Mouse (Mus musculus): ENCODE measurements around the gene 4933425L06Rik.

DNA sequence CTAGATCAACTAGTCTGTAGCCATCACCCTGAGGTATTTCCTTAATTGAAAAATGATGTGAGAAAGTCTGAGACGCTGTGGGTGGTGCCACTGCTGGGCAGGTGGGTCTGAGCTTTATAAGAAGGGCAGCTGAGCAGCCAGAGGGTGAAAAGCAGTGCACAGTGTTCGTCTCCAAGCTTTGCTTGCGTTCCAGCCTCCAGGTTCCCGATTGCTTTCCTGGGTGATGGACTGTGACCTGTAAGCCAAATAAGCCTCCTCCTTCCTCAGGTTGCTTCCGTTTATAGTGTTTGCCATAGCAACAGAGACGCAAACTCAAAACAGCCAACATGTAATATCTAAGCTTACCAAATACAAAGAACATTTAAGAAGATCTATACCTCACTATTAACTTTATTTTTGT is 50.4 kb downstream of the 4933425L06Rik start:
- TF ChIP-seq NELFE (IDR thresholded peaks at IDR 0.05; ENCODE audit: low read depth, low read length): no peak
- no peak for TF ChIP-seq BHLHE40 (IDR thresholded peaks at IDR 0.05; ENCODE audit: low read depth, low read length)
- no peak for TF ChIP-seq SIN3A (IDR thresholded peaks at IDR 0.05; ENCODE audit: low read length)
- TF ChIP-seq MXI1 (IDR thresholded peaks at IDR 0.05; ENCODE audit: low read depth, low read length): no peak
- no peak for TF ChIP-seq CTCF (conservative IDR thresholded peaks at IDR 0.05 in 1 of 2, IDR thresholded peaks at IDR 0.05 in 1 of 2; ENCODE audit: low read depth in 2 of 2, low read length in 2 of 2)
- no peak for TF ChIP-seq MAX (IDR thresholded peaks at IDR 0.05; ENCODE audit: low read length)
- no peak for TF ChIP-seq TCF12 (IDR thresholded peaks at IDR 0.05; ENCODE audit: low read depth, low read length)
- TF ChIP-seq USF1 (IDR thresholded peaks at IDR 0.05; ENCODE audit: low read depth, low read length): no peak
- no peak for TF ChIP-seq ETS1 (conservative IDR thresholded peaks at IDR 0.05; ENCODE audit: low read depth, low read length)
- TF ChIP-seq E2F4 (IDR thresholded peaks at IDR 0.05; ENCODE audit: insufficient replicate concordance, low read depth, low read length): no peak

Measured in CH12.LX (cell line).